Mouse (Mus musculus): ENCODE measurements around the gene Haus5.
A peak's percentile ranks its signal among the peaks of the same experiment; 100 is the strongest.

Haus5 gene

DNA sequence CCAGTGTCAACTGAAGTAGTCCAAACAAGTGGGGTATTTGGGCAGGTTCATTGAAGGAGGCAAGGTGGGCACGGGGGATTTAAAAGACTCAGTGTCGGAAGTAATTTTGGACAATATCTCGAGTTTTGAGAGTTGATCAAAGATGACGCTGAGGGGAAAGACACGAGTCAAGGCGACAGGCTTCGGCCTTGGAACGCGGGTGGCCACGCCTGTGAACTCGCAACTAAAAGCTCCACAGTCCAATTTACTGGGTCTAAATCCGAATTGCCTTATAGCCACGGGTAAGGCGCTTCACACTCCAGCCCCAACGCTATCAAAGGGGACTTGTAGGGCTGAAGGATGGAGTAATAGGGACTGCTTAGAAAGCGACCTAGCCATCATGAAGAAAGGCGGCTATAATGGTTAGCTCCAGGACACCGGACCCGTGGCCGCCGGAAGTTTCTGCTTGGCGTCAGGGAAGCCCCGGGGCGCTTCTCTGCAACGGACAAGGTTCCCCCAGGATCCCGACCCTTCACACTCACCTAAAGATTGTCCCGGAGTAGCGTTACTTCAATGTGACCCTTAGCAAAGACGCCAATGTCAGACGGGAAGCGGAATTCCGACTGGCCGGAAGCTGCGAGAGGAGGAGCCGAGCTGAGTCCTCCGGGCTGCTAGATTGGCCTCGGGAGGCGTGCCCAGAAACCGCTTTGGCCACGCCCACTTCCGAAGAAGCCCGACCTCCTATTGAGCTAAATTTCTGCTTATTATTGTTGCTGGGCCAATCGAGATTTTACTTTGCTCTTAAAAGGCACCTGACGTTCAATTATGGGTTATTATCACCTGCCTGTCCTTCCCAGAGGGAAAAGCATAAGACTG, 39.0 kb downstream of the Haus5 start, which contains the start of gene Cox6b1:
Cox6b1 (minus strand) TSS at position 622 of the 855 bp plus-strand sequence.
- DNase-seq = peak; percentile 89 to 94

DNA sequence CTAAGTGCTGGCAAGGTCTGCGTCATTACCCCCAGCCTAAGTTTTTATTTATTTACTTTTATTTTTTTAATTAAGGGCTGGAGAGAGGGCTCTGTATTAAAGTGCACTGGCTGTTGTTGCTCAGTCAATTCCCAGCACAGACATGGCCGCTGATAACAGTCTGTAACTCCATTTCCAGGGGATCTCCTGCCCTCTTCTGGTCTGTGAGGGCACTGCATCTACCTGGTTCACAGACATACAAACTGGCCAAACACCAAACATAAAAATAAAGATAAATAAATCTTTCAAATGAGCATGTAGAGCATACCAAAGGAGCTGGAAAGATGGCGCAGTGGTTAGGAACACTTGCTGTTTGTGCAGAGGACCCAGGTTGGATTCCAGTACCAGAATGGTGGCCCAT, 45.6 kb downstream of the Haus5 start:
- peak in 1 of 2 experiments; percentile 56 for DNase-seq

DNA sequence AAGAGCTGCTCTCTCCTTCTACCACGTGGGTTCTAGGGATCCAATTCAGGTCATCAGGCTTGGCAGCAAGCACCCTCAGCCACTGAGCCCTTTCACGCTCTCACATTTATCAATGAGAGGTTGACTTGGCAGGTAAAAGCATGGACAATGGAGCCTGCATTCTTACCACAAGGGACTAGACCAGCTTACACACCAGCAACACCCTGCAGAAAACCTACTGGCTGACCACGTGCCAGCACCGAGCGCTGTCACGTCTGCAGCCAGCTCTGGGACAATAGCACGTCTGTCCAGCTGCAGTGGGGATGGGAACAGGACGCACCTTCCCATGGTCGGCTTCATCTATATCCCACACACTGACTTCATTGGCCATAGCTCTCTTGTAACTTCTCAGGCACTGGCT, 46.1 kb downstream of the Haus5 start:
- no peak for DNase-seq

DNA sequence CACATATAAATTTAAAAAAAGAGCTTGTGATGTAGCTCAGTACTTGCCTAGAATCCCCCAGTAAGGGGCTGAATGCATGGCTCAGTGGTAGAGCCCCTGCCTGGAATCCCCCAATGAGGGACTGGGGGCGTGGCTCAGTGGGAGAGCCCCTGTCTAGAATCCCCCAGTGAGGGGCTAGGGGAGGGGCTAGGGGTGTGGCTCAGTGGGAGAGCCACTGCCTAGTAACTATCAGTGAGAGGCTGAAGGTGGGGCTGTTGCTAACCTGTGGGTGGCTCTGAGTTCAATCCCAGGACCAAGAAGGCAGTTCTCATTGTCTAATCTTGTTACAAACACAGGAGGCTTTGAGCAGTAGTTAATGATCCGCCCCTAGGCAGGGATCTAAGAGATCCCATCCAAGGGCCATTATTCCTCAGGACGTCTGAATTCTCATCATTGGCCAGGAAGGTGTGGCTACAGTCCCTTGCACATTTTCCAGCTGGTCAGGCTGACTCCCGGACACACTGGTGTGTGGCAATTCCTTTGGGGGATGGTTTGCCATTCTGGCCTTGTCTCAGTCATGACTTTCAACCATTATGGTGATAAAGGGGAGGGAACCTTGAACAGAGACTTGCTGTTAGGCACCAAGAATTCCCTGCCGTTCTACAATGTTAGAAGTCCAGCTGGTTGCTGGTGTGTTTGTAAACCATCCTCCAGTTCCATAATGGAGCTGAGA, 49.6 kb downstream of the Haus5 start:
- no peak for DNase-seq

DNA sequence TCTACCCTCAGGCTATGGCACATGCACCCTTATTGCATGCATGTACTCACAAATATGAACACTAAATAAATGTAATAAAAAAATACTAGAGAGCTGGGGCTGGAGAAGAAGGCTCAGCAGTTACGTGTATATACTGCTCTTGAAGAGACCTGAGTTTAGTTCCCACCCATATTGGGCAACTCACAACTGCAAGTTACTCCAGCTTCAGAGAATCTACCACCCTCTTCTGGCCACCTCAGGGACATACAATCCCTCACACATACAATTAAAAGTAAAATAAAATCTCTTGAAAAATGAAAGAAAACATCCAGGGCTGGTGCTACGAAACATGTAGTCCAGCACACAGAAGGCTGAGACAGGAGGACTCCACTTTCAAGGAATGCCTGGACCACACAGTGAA, 50.3 kb downstream of the Haus5 start:
- DNase-seq = no peak

DNA sequence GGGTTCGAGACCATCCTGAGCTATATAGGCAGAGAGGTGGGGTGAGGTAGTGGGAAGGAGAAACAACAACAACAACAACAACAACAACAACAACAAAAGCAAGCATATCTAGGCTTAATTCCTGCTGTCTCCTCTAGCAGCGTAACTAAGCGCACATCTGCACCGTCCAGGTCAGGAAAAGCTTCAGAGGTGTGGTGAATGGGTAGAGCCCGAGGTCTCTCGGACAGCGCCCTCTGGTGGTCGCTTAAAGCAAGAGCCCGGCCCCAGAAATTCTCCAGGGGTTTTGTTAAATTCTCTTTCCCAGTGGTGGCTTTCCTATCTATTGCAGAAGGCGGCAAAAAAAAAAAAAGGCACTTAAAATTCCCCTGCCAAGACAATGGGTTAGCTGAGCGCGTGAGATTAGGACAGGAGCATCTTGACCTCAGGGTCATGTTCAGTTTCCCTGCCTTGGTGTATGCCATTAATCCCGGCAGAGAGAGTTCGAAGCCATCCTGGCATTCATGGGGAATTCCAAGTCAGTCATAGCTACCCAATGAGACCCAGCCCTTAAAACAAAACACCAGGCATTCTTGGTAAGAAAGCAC, 51.2 kb downstream of the Haus5 start:
- peak; percentile 74 to 78 for DNase-seq

DNA sequence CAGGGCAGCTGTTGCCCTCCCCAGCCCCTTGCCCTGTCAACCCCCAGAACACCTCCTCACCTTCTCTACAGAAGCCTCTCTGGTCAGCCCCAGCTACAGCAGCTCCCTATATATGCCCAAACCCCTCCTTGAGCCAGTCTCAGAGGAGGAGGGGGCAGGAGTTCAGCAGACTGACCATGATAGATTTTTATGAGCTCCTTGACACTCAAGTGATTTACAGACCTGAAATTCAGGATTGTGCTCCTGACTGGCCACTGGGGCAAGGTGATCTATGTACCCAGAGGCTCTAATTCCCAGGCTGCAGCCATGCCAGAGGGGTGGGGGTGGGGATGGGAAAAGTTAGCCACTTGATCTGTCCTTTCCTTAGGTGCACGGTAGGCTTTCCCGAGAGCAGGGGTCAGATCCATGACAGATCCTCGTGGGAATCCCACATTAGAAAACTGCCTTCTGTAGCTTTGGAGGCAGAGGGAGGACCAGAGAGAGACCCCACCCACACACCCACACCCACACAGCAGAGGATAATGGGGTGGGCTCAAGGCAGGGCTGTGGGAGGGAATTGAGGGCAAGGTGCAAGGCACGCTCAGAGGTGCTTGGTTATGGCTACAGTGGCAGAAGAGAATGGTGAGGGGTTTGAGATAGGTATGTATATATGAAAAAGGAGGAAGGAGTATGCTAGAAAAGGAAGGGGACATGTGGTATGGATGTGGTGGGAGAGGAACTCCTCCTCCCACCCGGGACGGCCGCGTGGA, 52.0 kb downstream of the Haus5 start, which contains the start of gene Upk1a:
Upk1a (minus strand) TSS at position 194 of the 749 bp plus-strand sequence.
- no peak for DNase-seq

DNA sequence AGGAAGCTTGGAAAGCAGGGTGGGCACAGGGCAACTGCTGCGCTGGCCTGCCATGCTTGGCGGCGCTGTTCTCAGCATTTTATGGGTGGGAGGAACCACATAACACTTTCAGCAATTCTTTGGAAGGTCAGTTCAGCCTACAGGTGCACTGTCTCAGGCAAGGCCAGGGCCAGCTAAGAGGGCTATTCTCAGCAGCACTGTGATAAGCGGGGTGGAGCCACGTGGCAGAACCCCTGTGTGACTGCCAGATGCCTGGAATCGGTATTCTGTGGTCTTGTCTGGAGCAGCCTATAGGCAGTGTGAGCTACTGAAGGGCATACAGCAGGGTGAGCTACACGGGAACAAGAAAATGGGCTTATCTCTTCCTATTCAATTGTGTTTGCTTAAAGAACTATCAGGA, 54.8 kb downstream of the Haus5 start:
- peak in 1 of 2 experiments; percentile 42 for DNase-seq

DNA sequence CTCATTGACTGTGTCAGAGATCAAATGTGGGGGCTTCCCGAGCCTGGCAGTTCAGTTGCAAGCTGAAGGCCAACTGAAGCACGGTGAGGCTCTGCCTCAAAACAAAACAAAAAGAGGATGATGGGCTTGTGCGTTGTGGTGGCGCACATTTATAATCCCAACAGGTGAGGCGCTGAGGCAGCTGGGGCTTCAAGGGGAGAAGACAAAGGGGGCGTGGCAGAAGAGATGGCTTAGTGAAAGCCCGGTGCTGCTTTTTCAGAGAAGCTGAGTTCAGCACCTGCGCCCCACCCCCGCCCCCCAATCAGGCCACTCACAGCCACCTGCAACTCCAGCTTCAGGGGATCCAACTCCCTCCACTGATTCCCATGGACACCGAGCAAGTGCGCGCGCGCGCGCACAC, 56.3 kb downstream of the Haus5 start:
- no peak for DNase-seq

DNA sequence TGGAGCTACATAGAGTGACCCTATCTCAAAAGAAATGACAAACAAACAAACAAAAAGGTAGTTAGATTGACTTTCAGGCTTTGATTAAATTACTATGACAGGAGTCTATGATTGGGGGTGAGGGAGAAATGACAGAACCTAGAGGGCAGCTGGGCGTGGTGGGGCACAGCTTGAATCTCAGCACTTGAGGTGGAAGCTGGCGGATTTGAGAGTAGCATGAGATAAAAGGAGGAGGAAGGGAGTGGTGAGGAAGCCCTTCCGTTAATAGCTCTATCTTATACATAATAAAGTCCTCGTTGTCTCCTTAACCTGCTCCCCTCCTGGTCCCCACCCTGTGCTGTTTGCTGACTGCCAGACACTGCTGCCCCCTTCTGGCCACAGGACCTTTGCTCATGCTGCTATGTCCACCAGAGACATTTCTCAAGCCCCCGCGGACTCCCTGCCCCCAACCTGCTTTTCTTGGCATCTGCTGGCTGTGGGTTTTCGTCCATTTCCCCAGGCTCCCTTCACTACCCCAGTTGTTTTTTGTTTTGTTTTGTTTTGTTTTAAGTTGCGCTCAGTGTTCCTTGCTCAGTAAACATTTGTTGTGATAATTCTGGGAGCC, 57.0 kb downstream of the Haus5 start:
- DNase-seq = peak; percentile 76 to 80

DNA sequence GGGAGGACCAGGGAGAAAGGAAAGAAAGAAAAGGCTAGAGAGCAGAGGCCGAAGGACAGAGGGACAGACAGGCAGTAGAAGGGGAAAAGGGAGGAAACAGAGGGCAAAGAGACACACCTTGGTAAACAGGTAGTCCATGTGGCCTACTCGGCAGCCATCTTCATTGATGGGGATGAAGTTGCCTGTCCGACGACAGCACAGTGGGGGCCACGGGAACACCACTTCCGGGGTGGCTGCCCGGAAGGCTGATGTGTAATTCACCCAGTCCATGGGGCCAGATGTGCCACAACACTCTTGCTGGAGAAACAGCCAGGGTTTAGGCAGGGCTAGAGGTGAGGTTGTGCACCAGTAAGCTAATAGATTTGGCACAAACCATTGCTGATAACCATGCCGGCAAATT, 59.9 kb downstream of the Haus5 start:
- no peak for DNase-seq

DNA sequence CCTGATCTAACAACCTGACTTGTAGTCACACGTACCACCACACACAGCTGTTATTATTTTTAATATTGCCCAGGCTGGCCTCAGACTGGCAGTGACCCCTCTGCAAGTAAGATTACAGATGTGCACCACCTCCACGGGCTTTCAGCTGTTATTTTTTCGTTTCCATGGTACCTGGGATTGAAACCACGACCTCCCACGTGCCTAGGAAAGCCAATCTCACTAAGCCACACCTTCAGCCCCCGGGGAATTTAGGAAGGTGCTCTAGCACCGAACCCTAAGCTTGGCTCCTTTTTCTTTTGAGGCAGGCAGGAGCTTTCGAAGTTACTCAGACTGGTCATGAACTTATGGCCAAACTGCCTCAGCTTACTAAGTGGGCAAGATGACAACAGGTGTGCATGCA, 60.4 kb downstream of the Haus5 start:
- no peak for DNase-seq
